Mouse (Mus musculus) C2C12 (cell line): Measurements from ENCODE around the gene Rufy1. TPM values are rescaled to one million over a fixed set of nuclear protein-coding genes. Genes with fewer than 3 reads are reported as not detected.
"Not testable (repeated sequence)": the region's sequence is repeated elsewhere in the genome, so short reads cannot be mapped to it uniquely, and the experiment has no call there.

Experiments
- H3K27me3 ChIP-seq: one replicate; pipeline ENCODE4 v1.6.1; 2011; ENCODE audit not compliant: control insufficient read depth, insufficient read depth, insufficient read length
- H3K36me3 ChIP-seq: one replicate; pipeline ENCODE4 v1.6.1; 2011; ENCODE audit not compliant: control insufficient read depth, insufficient read depth
- H3K4me3 ChIP-seq: one replicate; pipeline ENCODE4 v1.5.1; 2011; ENCODE audit warnings: mild to moderate bottlenecking, control low read depth; ENCODE audit not compliant: poor library complexity, insufficient read depth, severe bottlenecking
- H3K79me2 ChIP-seq: one replicate; pipeline ENCODE4 v1.6.1; 2011; ENCODE audit not compliant: control insufficient read depth, insufficient read depth
- H3K79me3 ChIP-seq: one replicate; pipeline ENCODE4 v1.6.1; 2011; ENCODE audit warnings: low read depth, control low read depth
- H3ac ChIP-seq: one replicate; pipeline ENCODE3; 2011; ENCODE audit warnings: low read depth; ENCODE audit not compliant: control insufficient read depth, insufficient read length
- CEBPB ChIP-seq: IDR thresholded peaks from one replicate; pipeline ENCODE4 v1.6.1; 2011; ENCODE audit warnings: low read depth, mild to moderate bottlenecking, control low read depth, moderate library complexity
- CTCF ChIP-seq: IDR thresholded peaks from one replicate; pipeline ENCODE4 v1.5.1; 2011; ENCODE audit not compliant: control insufficient read depth, insufficient read depth, insufficient read length
- FOSL1 ChIP-seq: IDR thresholded peaks from one replicate; pipeline ENCODE4 v1.8.0; 2011; ENCODE audit warnings: mild to moderate bottlenecking, low read length; ENCODE audit not compliant: poor library complexity, insufficient read depth, severe bottlenecking
- MAX ChIP-seq: IDR thresholded peaks from one replicate; pipeline ENCODE4 v1.6.1; 2011; ENCODE audit warnings: mild to moderate bottlenecking, control low read depth
- MYOD1 ChIP-seq: IDR thresholded peaks from one replicate; pipeline ENCODE4 v1.6.1; 2011; ENCODE audit warnings: low read depth; ENCODE audit not compliant: control insufficient read depth, insufficient read length
- MYOG ChIP-seq: IDR thresholded peaks from one replicate; pipeline ENCODE4 v1.6.1; 2011; ENCODE audit not compliant: control insufficient read depth, insufficient read length; ENCODE audit errors: extremely low read depth
- USF1 ChIP-seq: IDR thresholded peaks from one replicate; pipeline ENCODE4 v1.6.1; 2011; ENCODE audit warnings: low read depth, mild to moderate bottlenecking, control low read depth, moderate library complexity
- polyA plus RNA-seq: library from polyadenylated mRNA; unstranded; fragments of >200 nt; fragmentation: generic; extraction: Trizol; gene quantifications from one replicate; pipeline ENCODE4 v1.2.1, GENCODE M21; 2012; ENCODE audit warnings: missing spikeins

The Rufy1 gene
- polyA plus RNA-seq, 1 experiment: 11.1 TPM

DNA sequence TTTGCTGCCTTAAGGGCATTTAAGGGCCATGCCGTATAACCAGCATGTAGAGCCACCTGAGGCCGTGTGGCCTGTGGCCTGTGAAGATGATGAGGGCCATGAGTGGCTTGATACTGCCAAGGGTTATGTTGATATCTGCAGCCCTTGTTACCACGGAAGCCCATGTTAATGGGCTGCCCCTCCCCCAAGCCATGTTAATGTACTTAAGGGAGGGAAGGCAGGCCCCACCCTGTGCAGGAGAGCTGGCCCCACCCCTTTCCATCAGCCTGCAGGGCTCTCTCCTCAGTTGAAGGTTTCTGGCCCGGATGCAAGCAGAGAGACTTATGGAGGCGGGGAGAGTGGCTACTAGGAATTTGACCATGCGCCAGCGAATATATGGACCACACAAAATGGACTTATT is 30.6 kb upstream of the Rufy1 start:
- H3K4me3 ChIP-seq: no peak overlapping the region
- H3K79me3 ChIP-seq: no peaks in the 10 kb centered on the region
- H3K36me3 ChIP-seq: no peaks in the 10 kb centered on the region
- H3K27me3 ChIP-seq: peaks cover 7% of the 10 kb centered on the region
- TF ChIP-seq FOSL1 (no peak), CEBPB (no peak), MAX (no peak), CTCF (no peak), USF1 (no peak), MYOG (no peak), MYOD1 (no peak)
- no peak overlapping the region for H3ac ChIP-seq
- no peaks in the 10 kb centered on the region for H3K79me2 ChIP-seq

DNA sequence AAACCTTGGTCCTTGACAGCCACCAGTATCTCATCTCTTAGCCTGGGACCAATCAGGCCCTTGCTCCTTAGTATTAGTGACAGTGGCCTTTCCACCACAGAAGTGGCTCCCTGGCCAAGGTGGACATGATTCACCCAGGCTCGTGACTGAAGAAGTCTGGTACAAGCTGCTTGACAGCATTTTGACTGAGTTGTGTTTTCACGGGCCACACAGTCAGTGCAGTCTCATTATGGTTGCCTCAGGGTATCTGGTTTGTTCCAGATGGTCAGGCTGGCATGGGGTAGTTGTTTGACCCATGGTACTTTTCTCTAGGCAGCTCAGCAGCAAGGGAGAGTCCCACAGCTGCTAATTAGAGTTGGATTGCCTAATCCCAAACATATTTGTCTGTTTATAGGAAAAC is 28.3 kb upstream of the Rufy1 start:
- H3K4me3 ChIP-seq: no peak overlapping the region
- no peaks in the 10 kb centered on the region for H3K36me3 ChIP-seq
- no peak overlapping the region for H3ac ChIP-seq
- H3K79me3 ChIP-seq: no peaks in the 10 kb centered on the region
- no peak for TF ChIP-seq MYOD1
- no peak for TF ChIP-seq MYOG
- no peak for TF ChIP-seq USF1
- TF ChIP-seq CTCF: no peak
- no peak for TF ChIP-seq FOSL1
- TF ChIP-seq CEBPB: no peak
- no peak for TF ChIP-seq MAX
- H3K79me2 ChIP-seq: no peaks in the 10 kb centered on the region
- peaks cover 7% of the 10 kb centered on the region for H3K27me3 ChIP-seq

DNA sequence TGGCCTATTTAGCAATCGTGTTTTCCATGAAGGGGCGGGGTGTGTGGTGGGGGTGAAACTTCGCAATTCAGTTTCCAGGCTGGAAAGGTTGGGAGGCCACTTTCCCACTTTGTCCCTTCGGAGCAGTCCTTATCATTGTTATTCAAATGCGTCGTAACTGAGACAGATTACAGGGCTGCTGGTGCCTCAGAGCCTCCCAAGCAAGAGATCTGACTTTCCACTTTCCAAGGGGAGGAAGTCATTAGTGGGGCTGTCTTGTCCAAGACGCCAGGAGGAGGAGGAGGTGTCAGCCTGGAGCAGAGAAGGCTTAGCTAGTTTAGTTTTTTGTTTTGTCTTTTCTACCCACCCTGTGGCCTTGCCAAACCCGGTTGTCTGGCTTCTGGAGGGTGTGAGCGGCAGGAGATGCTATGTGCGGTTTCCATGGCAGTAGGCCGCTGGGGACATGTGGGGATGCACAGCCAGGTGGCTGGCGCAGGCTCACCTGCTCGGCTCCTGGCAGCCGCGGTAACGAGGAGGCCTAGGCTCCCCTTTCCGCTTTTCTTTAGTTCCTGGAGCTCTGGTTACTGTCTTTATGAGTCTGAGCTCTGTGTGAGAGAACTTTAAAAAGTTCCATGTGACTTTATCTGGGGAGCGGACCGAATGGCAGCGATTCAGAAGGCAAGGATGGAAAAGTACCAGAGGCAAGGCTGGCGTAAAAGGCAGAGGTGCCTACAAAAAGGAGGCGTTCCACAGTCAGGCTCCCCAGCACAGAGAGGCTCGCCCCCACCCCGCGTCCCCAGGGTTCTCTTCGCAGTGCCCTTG is 26.4 kb upstream of the Rufy1 start:
- no peak for TF ChIP-seq MAX
- no peak for TF ChIP-seq MYOG
- no peak for TF ChIP-seq USF1
- no peak for TF ChIP-seq CEBPB
- no peak for TF ChIP-seq CTCF
- no peak for TF ChIP-seq MYOD1
- TF ChIP-seq FOSL1: no peak
- Histone ChIP-seq H3K79me3 (no peaks in the 10 kb centered on the region), H3K79me2 (no peaks in the 10 kb centered on the region), H3K36me3 (no peaks in the 10 kb centered on the region), H3K4me3 (no peak overlapping the region), H3ac (no peak overlapping the region), H3K27me3 (peaks cover 7% of the 10 kb centered on the region)

DNA sequence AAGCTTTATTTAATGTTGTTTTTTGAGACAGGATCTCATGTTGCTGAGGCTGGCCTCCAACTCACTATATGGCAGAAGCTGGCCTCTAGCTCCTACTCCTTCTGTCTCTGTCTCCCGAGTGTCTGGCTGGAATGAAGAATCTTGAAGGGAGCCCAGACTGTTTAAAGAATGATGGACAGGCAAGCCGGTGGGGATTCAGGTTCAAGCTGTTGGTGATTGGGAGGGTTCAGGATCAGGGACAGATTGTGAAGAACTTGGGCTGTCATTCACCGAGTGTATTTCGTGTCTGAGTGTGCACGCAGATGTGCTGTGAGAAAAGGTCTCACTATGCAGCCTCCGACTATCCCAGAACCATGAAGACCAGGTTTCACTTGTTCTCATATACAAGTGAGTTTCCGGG is 25.5 kb upstream of the Rufy1 start:
- H3K79me3 ChIP-seq: no peaks in the 10 kb centered on the region
- no peak for TF ChIP-seq MAX
- TF ChIP-seq MYOG: no peak
- no peak for TF ChIP-seq FOSL1
- TF ChIP-seq CEBPB: no peak
- no peak for TF ChIP-seq CTCF
- TF ChIP-seq USF1: no peak
- no peak for TF ChIP-seq MYOD1
- no peaks in the 10 kb centered on the region for H3K36me3 ChIP-seq
- no peak overlapping the region for H3K4me3 ChIP-seq
- no peak overlapping the region for H3ac ChIP-seq
- peaks cover 7% of the 10 kb centered on the region for H3K27me3 ChIP-seq
- no peaks in the 10 kb centered on the region for H3K79me2 ChIP-seq

DNA sequence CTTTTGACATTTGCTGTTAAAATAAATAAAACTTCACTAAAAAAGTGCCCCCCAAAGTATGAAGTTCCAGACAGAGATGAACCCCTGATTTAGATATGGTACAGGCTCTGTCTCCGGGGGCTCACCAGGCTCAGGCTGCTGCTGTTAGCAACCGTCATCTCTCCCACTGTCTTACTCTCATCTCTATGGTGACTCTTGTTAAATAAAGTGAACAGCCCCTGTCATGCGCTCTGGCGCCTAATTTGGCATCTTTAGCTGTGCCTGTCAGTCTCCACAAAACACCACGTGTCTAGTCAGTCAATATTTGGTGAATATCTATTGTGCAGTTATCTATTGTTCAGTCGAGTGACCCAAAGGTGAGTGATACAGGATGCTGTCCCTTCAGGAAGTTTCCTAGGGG is 24.0 kb upstream of the Rufy1 start:
- TF ChIP-seq MYOD1 (no peak), CTCF (no peak), MYOG (no peak), CEBPB (no peak), MAX (no peak), FOSL1 (no peak), USF1 (no peak)
- no peaks in the 10 kb centered on the region for H3K36me3 ChIP-seq
- no peak overlapping the region for H3K4me3 ChIP-seq
- no peaks in the 10 kb centered on the region for H3K79me3 ChIP-seq
- no peak overlapping the region for H3ac ChIP-seq
- peaks cover 16% of the 10 kb centered on the region for H3K27me3 ChIP-seq
- no peaks in the 10 kb centered on the region for H3K79me2 ChIP-seq

DNA sequence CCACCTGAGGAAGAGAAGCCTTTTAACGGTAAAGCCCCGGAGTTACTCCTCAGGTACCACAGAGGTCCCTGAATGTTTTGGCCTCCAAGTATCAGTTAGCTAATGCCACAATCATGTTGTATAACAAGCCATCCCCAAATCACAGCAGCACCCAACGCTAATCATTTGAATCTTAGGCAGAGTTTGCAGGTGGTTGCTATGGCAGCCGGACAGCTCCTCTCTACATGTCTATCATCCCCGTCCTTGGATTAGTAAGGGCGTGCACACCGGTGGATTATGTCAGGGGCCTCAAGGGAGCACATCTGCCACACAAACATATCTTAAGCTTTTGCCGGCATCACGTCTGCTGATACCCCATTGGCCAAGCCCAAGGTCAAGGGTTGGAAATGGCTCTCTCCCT is 19.3 kb upstream of the Rufy1 start:
- Histone ChIP-seq H3K27me3 (peaks cover 9% of the 10 kb centered on the region), H3K79me3 (no peaks in the 10 kb centered on the region), H3K4me3 (no peak overlapping the region), H3ac (no peak overlapping the region), H3K79me2 (no peaks in the 10 kb centered on the region), H3K36me3 (no peaks in the 10 kb centered on the region)
- TF ChIP-seq USF1: no peak
- no peak for TF ChIP-seq MYOD1
- TF ChIP-seq CEBPB: no peak
- TF ChIP-seq MYOG: no peak
- no peak for TF ChIP-seq FOSL1
- no peak for TF ChIP-seq CTCF
- no peak for TF ChIP-seq MAX

DNA sequence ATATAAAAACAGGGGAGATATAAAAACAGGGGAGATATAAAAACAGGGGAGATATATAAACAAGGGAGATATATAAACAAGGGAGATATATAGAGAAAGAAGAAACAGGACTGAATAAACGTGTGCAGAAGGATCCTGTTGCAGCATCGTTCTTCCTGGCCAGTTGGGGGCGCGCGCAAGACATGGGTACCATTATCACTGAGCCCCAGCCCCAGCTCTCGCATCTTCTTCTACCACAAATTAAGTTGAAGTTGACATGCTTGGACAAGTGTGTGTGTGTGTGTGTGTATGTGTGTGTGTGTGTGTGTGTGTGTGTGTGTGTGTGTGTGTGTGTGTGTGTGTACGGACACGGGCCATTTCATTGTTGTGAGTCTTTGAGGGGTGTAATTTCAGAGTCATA is 17.2 kb upstream of the Rufy1 start:
- not testable (repeated sequence) for H3K79me2 ChIP-seq, H3K79me3 ChIP-seq, H3ac ChIP-seq, H3K27me3 ChIP-seq, H3K4me3 ChIP-seq, H3K36me3 ChIP-seq
